Mouse (Mus musculus) embryonic fibroblast, embryonic 13.5 days (primary cell): Measurements from ENCODE around the gene Sacs.

Experiments
- CTCF ChIP-seq: IDR thresholded peaks from 2 replicates; pipeline ENCODE4 v1.5.1; 2011; ENCODE audit warnings: mild to moderate bottlenecking, control low read depth, low read length, moderate library complexity, borderline replicate concordance; ENCODE audit not compliant: insufficient read depth
- POLR2A ChIP-seq: IDR thresholded peaks from 2 replicates; pipeline ENCODE4 v1.6.1; 2011; ENCODE audit warnings: low read depth, mild to moderate bottlenecking, control low read depth, low read length, moderate library complexity

DNA sequence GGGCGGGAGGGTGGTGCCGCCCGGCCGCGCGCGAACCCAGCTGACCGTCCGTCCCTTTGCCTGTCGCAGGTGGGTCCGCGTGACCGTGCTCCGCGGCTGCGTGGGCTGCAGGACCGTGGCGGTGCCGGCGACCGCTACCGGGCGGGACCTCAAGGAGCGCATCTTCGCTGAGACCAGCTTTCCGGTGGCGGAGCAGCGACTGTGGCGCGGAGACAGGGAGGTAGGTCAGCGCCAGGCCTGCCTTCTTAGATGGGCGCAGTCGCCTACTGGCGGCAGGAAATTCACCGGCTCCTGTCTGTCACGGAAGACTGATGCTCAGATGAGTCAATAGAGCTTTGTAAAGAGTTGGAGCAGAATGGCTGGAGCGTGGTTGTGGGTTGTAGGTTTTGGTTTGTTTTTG is 35.0 kb downstream of the Sacs start:
- no peak for TF ChIP-seq CTCF
- no peak; the same call in 1 of the 2 replicates for TF ChIP-seq POLR2A
